Mouse (Mus musculus) cerebellum, postnatal 36 days (tissue): ENCODE data around the gene Olfr806.

Experiments
- DNase-seq, 2 experiments: peaks; one replicate each; pipeline ENCODE4 v3.0.0; 2021 to 2022; ENCODE audit warnings: mixed read lengths in 2 of 2

Gene Olfr806

GRCm38 (mm10) chr10:129741821-129742220 lies at the start of gene Olfr806:
TSS of gene Olfr806 (minus strand) at chr10:129741921.
- DNase-seq, result no peak

GRCm38 (mm10) chr10:129778123-129778522 lies 36.4 kb upstream of the Olfr806 start:
- no peak for DNase-seq

- no peak for DNase-seq
Observed at GRCm38 (mm10) chr10:129774338-129774737, 32.6 kb upstream of the Olfr806 start, which contains the start of gene Olfr809. TSS of gene Olfr809 (plus strand) at chr10:129774638.

- DNase-seq, result no peak
Observed at GRCm38 (mm10) chr10:129765182-129765581, 23.5 kb upstream of the Olfr806 start, which contains the start of gene Olfr808. TSS of gene Olfr808 (plus strand) at chr10:129765482.

GRCm38 (mm10) chr10:129757693-129758092 lies 16.0 kb upstream of the Olfr806 start, which contains the start of gene Olfr807:
TSS of gene Olfr807 (minus strand) at chr10:129757793.
- no peak for DNase-seq

- no peak for DNase-seq
Observed at GRCm38 (mm10) chr10:129729275-129729674, 12.4 kb downstream of the Olfr806 start, which contains the start of gene Olfr805. TSS of gene Olfr805 (minus strand) at chr10:129729375.

GRCm38 (mm10) chr10:129702910-129703309 lies 38.8 kb downstream of the Olfr806 start, which contains the start of gene Olfr804:
TSS of gene Olfr804 (plus strand) at chr10:129703210.
- DNase-seq, result no peak

- DNase-seq, result no peak
Observed at GRCm38 (mm10) chr10:129694186-129694585, 47.5 kb downstream of the Olfr806 start, which contains the start of gene Olfr803. TSS of gene Olfr803 (minus strand) at chr10:129694286.

GRCm38 (mm10) chr10:129688069-129688468 lies 53.7 kb downstream of the Olfr806 start, which contains the start of gene Olfr802:
TSS of gene Olfr802 (minus strand) at chr10:129688169.
- no peak for DNase-seq
